Mouse (Mus musculus) brain, embryonic 14.5 days (tissue): ENCODE results near the gene Stox1.

Experiments used
- CTCF ChIP-seq: fragments of 200-500 bp; IDR thresholded peaks from 2 replicates; pipeline ENCODE4 v1.5.1; 2012; ENCODE audit warnings: inconsistent platforms, mild to moderate bottlenecking, moderate library complexity, borderline replicate concordance; ENCODE audit not compliant: insufficient read depth, insufficient read length; ENCODE audit errors: extremely low read depth
- POLR2A ChIP-seq: fragments of 200-500 bp; IDR thresholded peaks from 2 replicates; pipeline ENCODE4 v1.6.1; 2012; ENCODE audit warnings: mild to moderate bottlenecking, inconsistent platforms, borderline replicate concordance; ENCODE audit not compliant: poor library complexity, insufficient read depth, insufficient read length, severe bottlenecking; ENCODE audit errors: extremely low read depth

- TF ChIP-seq POLR2A (no peak), CTCF (peak; percentile 31; the same call in 1 of the 2 replicates)
Observed at GRCm38 (mm10) chr10:62683043-62683442, 42.9 kb downstream of the Stox1 start.
